Mouse (Mus musculus): ENCODE measurements around the gene Kcp. TPM values are rescaled to one million over a fixed set of nuclear protein-coding genes. Genes with fewer than 3 reads are reported as not detected.

The Kcp gene
- total and polyA plus RNA-seq, 2 experiments from 2014 or later, result 7.7 to 27.5 TPM

DNA sequence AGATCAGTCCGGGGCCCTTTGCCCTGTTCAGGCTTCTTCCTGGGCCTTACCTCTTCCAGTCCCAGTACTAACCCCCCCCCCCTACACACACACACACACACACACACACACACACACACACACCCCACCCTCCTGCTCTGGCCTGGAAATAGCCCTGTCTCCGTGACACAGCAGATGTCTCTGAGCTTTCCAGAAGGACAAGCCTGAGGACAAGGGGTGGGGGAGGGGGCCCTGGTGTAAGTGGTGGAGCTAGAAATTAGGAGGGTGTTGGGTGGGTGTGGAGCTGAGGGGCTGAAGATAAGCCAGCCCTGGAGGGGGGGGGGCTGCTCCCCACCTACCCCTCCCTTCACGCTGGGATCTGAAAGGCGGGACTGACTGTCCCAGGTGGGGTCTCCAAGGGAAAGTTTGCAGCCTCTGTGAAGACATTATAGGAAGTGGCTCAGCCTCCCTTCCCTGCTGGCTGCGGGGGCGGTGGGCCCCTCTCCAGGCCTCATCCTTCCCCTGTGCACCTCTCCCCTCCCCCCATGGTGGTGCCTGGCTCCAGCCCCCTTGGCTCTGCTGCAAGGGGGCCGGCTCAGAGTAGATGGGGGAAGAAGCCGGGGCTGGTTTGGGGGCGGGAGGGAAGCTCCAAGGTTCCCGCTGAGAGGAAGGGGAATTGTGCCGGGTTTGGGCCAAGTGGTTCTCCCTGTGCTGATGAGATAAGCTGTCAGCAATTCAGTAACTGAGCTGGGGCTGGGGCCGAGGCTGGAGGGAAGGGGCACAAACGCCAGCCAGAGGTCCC is 72.7 kb downstream of the Kcp start:
- no peak for TF ChIP-seq CTCF (IDR thresholded peaks at IDR 0.05; ENCODE audit: low read depth)
- Histone ChIP-seq H3K27ac (peak overlapping the region; percentile 64; the same call in 1 of the 2 replicates), H3K27me3 (ENCODE audit: insufficient read depth, low read length) (peaks cover 13% of the 10 kb centered on the region), H3K36me3 (ENCODE audit: insufficient read depth, low read length) (no peaks in the 10 kb centered on the region), H3K9ac (replicated peaks; ENCODE audit: low read length) (no peak overlapping the region), H3K9me3 (ENCODE audit: low read length) (no peaks in the 10 kb centered on the region), H3K4me2 (ENCODE audit: low read depth, low read length) (peak overlapping the region; percentile 60), H3K4me1 (ENCODE audit: insufficient read depth, low read length) (peaks cover 16% of the 10 kb centered on the region; the same call in 1 of the 2 replicates), H3K4me3 (ENCODE audit: low read length) (0 out of 2 replicates have a peak overlapping the region, but pooled peaks have one; percentile 3)
- DNase-seq (ENCODE audit: low spot score) (peak; percentile 69), ATAC-seq (peak; percentile 58)
- WGBS, result 9% methylated on average over 10 of the region's 13 CpGs

DNA sequence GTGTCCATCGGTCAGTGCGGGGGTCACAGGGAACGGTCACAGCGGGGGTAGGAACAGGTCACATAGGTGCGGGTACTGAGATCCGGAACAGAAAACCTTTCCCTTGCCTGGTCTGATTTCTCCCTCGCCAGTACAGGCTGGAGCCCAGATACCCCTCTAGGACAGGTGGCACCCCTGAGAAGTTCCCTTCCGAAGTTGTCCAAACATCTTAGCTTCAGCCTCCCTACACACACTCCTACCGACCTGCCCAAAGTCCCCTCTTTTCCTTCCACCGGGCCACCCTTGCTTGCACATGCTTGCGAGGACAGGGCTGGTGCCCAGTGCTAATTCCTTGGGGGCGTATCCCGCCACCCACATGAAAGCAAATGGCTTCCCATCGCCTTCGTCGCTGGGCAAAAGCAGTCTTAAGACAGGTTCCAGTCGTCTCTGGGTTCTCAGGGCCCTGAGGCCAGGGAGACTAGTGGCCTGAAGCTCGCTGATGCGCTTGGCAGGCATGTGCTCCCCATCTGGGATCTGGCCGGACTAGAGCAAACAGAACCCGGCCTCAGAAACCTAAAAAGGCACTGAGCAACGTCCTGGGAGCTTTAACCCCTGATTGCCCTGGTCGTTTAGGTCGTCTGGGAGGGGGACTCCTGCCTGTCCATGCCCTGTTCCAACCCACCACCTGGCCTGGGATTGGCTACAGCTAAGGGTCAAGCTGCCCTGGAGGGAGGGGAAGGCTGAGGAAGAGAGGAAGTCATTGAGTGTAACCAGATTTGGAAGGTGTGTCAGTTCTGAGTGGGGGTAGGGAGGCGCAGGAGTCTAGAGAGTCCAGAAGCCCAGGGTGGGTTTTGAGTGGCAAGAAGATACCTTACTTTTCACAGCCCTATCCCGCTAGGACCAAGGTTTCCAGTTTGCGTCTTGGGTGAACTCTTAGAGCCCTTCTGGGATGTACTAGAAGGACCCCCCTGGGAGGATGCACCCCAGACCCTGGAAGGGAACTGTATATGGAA is 73.7 kb downstream of the Kcp start:
- Histone ChIP-seq H3K9ac (replicated peaks; ENCODE audit: low read length) (0 out of 2 replicates have a peak overlapping the region, but pooled peaks have one; percentile 38), H3K36me3 (ENCODE audit: insufficient read depth, low read length) (no peaks in the 10 kb centered on the region), H3K4me1 (ENCODE audit: insufficient read depth, low read length) (peaks cover 16% of the 10 kb centered on the region; the same call in 1 of the 2 replicates), H3K4me3 (ENCODE audit: low read length) (peak overlapping the region; percentile 36), H3K9me3 (ENCODE audit: low read length) (no peaks in the 10 kb centered on the region), H3K4me2 (ENCODE audit: low read depth, low read length) (peak overlapping the region; percentile 60), H3K27me3 (ENCODE audit: insufficient read depth, low read length) (peaks cover 13% of the 10 kb centered on the region), H3K27ac (peak overlapping the region; percentile 32; the same call in 1 of the 2 replicates)
- TF ChIP-seq CTCF (IDR thresholded peaks at IDR 0.05; ENCODE audit: low read depth), result no peak
- DNase-seq (ENCODE audit: low spot score) (peak; percentile 23), ATAC-seq (no peak)
- WGBS, result 9% methylated on average over 27 of the region's 27 CpGs

DNA sequence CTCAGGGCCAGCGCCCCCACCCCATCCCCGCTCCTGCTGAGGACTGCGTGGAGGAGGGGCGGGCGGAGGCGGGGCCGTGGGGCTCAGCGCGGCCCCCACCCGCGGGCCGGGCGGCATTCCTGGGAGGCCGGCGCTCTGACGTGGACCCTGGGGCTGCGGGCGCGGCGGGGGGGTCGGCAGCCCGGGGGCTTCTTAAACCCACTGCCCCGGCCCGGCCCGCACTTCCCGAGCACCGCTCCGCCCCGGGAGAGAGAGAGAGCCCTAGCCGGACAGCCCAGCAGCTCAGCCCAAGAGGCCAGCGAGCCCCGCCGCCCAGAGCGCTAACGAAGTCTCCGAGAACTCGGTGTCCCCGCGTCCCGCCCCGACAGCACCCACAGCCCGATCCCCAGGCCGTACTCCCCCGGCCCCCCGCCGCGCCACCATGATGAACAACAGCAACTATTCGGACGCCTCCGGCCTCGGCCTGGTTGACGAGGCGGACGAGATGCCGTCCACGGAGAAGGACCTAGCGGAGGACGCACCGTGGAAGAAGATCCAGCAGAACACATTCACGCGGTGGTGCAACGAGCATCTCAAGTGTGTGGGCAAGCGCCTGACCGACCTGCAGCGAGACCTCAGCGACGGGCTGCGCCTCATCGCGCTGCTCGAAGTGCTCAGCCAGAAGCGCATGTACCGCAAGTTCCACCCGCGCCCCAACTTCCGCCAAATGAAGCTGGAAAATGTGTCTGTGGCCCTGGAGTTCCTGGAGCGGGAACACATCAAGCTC is 74.5 kb downstream of the Kcp start, which contains the start of gene Flnc:
Gene Flnc, plus strand, starts transcription at position 219 of the 766 bp plus-strand sequence.
- H3K27ac ChIP-seq, result no peak within 1 kb of the TSS; the same call in 1 of the 2 replicates
- peak; percentile 21 for DNase-seq (ENCODE audit: low spot score)

DNA sequence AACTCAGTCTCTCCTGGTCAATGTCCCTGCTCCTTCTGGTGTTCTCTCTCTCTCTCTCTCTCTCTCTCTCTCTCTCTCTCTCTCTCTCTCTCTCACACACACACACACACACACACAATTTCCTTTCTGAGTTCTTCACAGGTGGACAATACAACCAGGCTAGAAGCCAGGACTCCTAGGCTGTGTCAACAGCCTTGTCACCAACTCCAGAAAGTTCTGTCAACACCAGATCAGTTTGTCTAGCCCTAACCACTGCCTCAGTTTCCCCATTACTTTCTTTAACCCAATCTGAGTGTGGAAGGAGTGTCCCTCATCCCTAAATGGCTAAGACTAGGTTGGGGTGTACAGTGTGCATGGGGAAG is 75.1 kb downstream of the Kcp start:
- no peaks in the 10 kb centered on the region for H3K9me3 ChIP-seq (ENCODE audit: low read length)
- ATAC-seq, result no peak
- peak overlapping the region; percentile 36 for H3K4me3 ChIP-seq (ENCODE audit: low read length)
- H3K27me3 ChIP-seq (ENCODE audit: insufficient read depth, low read length), result peaks cover 13% of the 10 kb centered on the region
- peaks cover 16% of the 10 kb centered on the region; the same call in 1 of the 2 replicates for H3K4me1 ChIP-seq (ENCODE audit: insufficient read depth, low read length)
- TF ChIP-seq CTCF (IDR thresholded peaks at IDR 0.05; ENCODE audit: low read depth), result no peak
- peak overlapping the region; percentile 38 for H3K9ac ChIP-seq (replicated peaks; ENCODE audit: low read length)
- H3K27ac ChIP-seq, result no peak overlapping the region
- H3K4me2 ChIP-seq (ENCODE audit: low read depth, low read length), result peak overlapping the region; percentile 60
- H3K36me3 ChIP-seq (ENCODE audit: insufficient read depth, low read length), result no peaks in the 10 kb centered on the region
- DNase-seq (ENCODE audit: low spot score), result no peak

More for the DNA sequence above, 74.5 kb downstream of the Kcp start, which contains the start of gene Flnc:
- peak within 1 kb of the TSS; percentile 60 for H3K4me2 ChIP-seq (ENCODE audit: low read depth, low read length)
- 2% methylated on average over 52 of the region's 77 CpGs for WGBS
- no peaks in the 10 kb centered on the region for H3K9me3 ChIP-seq (ENCODE audit: low read length)
- H3K4me1 ChIP-seq (ENCODE audit: insufficient read depth, low read length), result peaks cover 16% of the 10 kb centered on the region; the same call in 1 of the 2 replicates
- no peaks in the 10 kb centered on the region for H3K36me3 ChIP-seq (ENCODE audit: insufficient read depth, low read length)
- H3K4me3 ChIP-seq (ENCODE audit: low read length), result peak within 1 kb of the TSS; percentile 36
- no peak for TF ChIP-seq CTCF (IDR thresholded peaks at IDR 0.05; ENCODE audit: low read depth)
- peak within 1 kb of the TSS; percentile 38 for H3K9ac ChIP-seq (replicated peaks; ENCODE audit: low read length)
- peaks cover 13% of the 10 kb centered on the region for H3K27me3 ChIP-seq (ENCODE audit: insufficient read depth, low read length)
- 0 out of 2 replicates have a peak, but pooled peaks have one; percentile 10 for ATAC-seq

DNA sequence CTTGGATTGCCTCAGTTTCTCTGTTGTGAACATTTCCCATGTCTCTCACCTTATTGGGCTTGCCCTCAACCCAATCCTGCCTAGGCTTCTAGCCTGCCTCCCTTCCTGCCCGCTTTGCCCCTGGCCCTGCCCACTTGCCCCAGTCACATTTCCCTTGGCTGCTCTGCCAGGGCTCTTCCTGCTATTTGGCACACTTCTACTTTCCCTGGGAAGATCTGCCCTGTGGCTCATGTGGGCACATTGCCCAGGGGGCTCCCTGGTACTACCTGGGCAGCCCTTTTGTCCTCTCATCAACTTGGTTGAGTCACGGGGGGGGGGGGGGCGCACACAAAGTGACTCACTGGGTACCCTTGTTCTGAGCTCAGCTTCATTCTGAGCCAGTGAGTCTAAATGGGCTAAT is 75.6 kb downstream of the Kcp start:
- Histone ChIP-seq H3K4me3 (ENCODE audit: low read length) (no peak overlapping the region), H3K9me3 (ENCODE audit: low read length) (no peaks in the 10 kb centered on the region), H3K9ac (replicated peaks; ENCODE audit: low read length) (no peak overlapping the region), H3K36me3 (ENCODE audit: insufficient read depth, low read length) (no peaks in the 10 kb centered on the region), H3K27ac (no peak overlapping the region), H3K4me1 (ENCODE audit: insufficient read depth, low read length) (peaks cover 16% of the 10 kb centered on the region; the same call in 1 of the 2 replicates), H3K27me3 (ENCODE audit: insufficient read depth, low read length) (peaks cover 13% of the 10 kb centered on the region), H3K4me2 (ENCODE audit: low read depth, low read length) (no peak overlapping the region)
- TF ChIP-seq CTCF (IDR thresholded peaks at IDR 0.05; ENCODE audit: low read depth), result no peak
- ATAC-seq (no peak), DNase-seq (ENCODE audit: low spot score) (peak; percentile 7)
- 21% methylated on average over 3 of the region's 3 CpGs for WGBS

DNA sequence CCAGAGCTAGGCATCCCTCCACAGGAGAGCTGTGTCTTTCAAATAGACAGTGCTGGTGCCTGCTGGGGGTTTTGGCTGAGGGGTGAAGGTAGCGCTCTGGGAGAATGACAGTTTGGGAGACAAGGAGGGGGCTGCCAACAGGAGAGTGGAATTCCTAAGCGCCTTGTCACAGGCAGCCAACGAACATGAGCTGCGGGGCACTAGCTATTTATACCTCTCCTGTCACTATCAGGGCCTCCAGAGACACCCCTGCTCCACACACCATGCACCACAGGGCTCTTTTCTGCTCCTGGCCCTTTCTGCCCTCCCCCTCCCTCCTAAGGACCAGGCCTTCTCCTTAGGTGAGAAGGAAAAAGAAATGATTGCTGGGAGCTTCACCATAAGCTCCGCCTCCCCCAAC is 76.3 kb downstream of the Kcp start:
- TF ChIP-seq CTCF (IDR thresholded peaks at IDR 0.05; ENCODE audit: low read depth), result no peak
- ATAC-seq (no peak), DNase-seq (ENCODE audit: low spot score) (no peak)
- H3K4me2 ChIP-seq (ENCODE audit: low read depth, low read length), result no peak overlapping the region
- WGBS, result 17% methylated on average over 5 of the region's 5 CpGs
- no peak overlapping the region for H3K4me3 ChIP-seq (ENCODE audit: low read length)
- peaks cover 13% of the 10 kb centered on the region for H3K27me3 ChIP-seq (ENCODE audit: insufficient read depth, low read length)
- peaks cover 10% of the 10 kb centered on the region; the same call in 1 of the 2 replicates for H3K4me1 ChIP-seq (ENCODE audit: insufficient read depth, low read length)
- H3K9ac ChIP-seq (replicated peaks; ENCODE audit: low read length), result no peak overlapping the region
- H3K9me3 ChIP-seq (ENCODE audit: low read length), result no peaks in the 10 kb centered on the region
- H3K27ac ChIP-seq, result no peak overlapping the region
- H3K36me3 ChIP-seq (ENCODE audit: insufficient read depth, low read length), result no peaks in the 10 kb centered on the region

Measured in hindbrain, postnatal 0 days (tissue).